Mouse (Mus musculus) myocyte (in vitro differentiated cells): ENCODE data around the gene Fgf12. TPM values are rescaled to one million over a fixed set of nuclear protein-coding genes. Genes with fewer than 3 reads are reported as not detected.

ENCODE experiments used
- H3K27me3 ChIP-seq: one replicate; pipeline ENCODE4 v1.6.1; 2011; ENCODE audit not compliant: control insufficient read depth, insufficient read depth, insufficient read length
- H3K36me3 ChIP-seq: one replicate; pipeline ENCODE4 v1.6.1; 2011; ENCODE audit not compliant: control insufficient read depth, insufficient read depth
- H3K4me2 ChIP-seq: one replicate; pipeline ENCODE4 v1.6.1; 2011; ENCODE audit warnings: low read depth, control low read depth
- H3K4me3 ChIP-seq: one replicate; pipeline ENCODE4 v1.5.1; 2011; ENCODE audit warnings: mild to moderate bottlenecking, control low read depth, moderate library complexity
- H3K79me2 ChIP-seq: one replicate; pipeline ENCODE4 v1.6.1; 2011; ENCODE audit not compliant: control insufficient read depth, insufficient read depth
- H3ac ChIP-seq: one replicate; pipeline ENCODE4 v1.6.1; 2011; ENCODE audit not compliant: control insufficient read depth, insufficient read length
- CEBPB ChIP-seq: IDR thresholded peaks from 2 replicates; pipeline ENCODE4 v1.6.1; 2011; ENCODE audit warnings: mild to moderate bottlenecking, moderate library complexity; ENCODE audit not compliant: poor library complexity, insufficient read depth, severe bottlenecking
- E2F4 ChIP-seq: IDR thresholded peaks from one replicate; pipeline ENCODE4 v1.6.1; 2011; ENCODE audit warnings: mild to moderate bottlenecking, control low read depth, moderate library complexity; ENCODE audit not compliant: insufficient read depth
- MAX ChIP-seq: IDR thresholded peaks from one replicate; pipeline ENCODE4 v1.6.1; 2011; ENCODE audit warnings: low read depth, mild to moderate bottlenecking, control low read depth
- MYOD1 ChIP-seq, 3 experiments: IDR thresholded peaks; one replicate each; pipeline ENCODE4 v1.6.1; 2011; ENCODE audit warnings: control low read depth in 2 of 3, low read depth in 2 of 3, mild to moderate bottlenecking in 2 of 3, moderate library complexity in 1 of 3; ENCODE audit not compliant: insufficient read length in 2 of 3, control insufficient read depth in 1 of 3
- MYOG ChIP-seq, 3 experiments: IDR thresholded peaks; one replicate each; pipeline ENCODE4 v1.6.1; 2011; ENCODE audit warnings: control low read depth in 2 of 3, low read depth in 2 of 3, mild to moderate bottlenecking in 2 of 3; ENCODE audit not compliant: insufficient read length in 2 of 3, control insufficient read depth in 1 of 3, insufficient read depth in 1 of 3
- POLR2A ChIP-seq: IDR thresholded peaks from one replicate; pipeline ENCODE4 v1.6.1; 2011; ENCODE audit warnings: low read depth, mild to moderate bottlenecking, control low read depth, moderate library complexity; ENCODE audit not compliant: insufficient read length
- POLR2AphosphoS2 ChIP-seq: IDR thresholded peaks from one replicate; pipeline ENCODE4 v1.6.1; 2011; ENCODE audit warnings: low read depth, control low read depth; ENCODE audit not compliant: insufficient read length
- REST ChIP-seq: IDR thresholded peaks from one replicate; pipeline ENCODE4 v1.6.1; 2011; ENCODE audit warnings: mild to moderate bottlenecking, control low read depth, moderate library complexity; ENCODE audit not compliant: insufficient read depth, insufficient read length
- SRF ChIP-seq: IDR thresholded peaks from one replicate; pipeline ENCODE4 v1.6.1; 2011; ENCODE audit warnings: low read depth; ENCODE audit not compliant: control insufficient read depth, insufficient read length
- TCF12 ChIP-seq: IDR thresholded peaks from one replicate; pipeline ENCODE4 v1.6.1; 2011; ENCODE audit warnings: mild to moderate bottlenecking, control low read depth; ENCODE audit not compliant: poor library complexity, insufficient read depth, severe bottlenecking
- TCF3 ChIP-seq: IDR thresholded peaks from one replicate; pipeline ENCODE4 v1.6.1; 2011; ENCODE audit warnings: low read depth, control low read depth; ENCODE audit not compliant: insufficient read length
- USF1 ChIP-seq: IDR thresholded peaks from one replicate; pipeline ENCODE4 v1.6.1; 2011; ENCODE audit warnings: low read depth, mild to moderate bottlenecking, control low read depth, moderate library complexity
- polyA plus RNA-seq: library from polyadenylated mRNA; unstranded; fragments of >200 nt; fragmentation: generic; extraction: Trizol; gene quantifications from one replicate; pipeline ENCODE4 v1.2.1, GENCODE M21; 2012; ENCODE audit warnings: missing spikeins

Gene Fgf12
- polyA plus RNA-seq, 1 experiment, result not detected

DNA sequence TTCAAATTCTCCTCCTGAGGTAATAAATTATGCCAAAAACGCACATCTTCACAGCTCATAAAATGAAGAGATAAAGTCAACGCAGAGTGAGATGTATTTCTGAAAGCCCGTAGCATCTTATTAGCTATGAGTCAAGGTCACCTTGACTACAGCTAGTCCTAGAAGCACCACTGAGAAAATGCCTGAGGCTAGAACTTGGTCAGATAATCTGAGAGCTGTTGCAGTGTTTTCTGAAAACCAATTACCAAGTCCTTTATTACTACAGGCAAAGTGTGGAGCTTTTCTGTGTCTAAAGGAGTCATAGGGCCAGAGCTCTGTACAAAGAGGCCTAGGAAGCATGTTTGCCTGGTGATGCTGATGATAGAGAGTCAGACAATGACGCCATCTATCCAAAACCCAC is 498.6 kb downstream of the Fgf12 start:
- Histone ChIP-seq H3K4me3 (no peak overlapping the region), H3ac (no peak overlapping the region), H3K36me3 (no peaks in the 10 kb centered on the region), H3K27me3 (no peaks in the 10 kb centered on the region), H3K79me2 (no peaks in the 10 kb centered on the region), H3K4me2 (no peak overlapping the region)
- no peak for TF ChIP-seq POLR2A
- TF ChIP-seq MAX, result no peak
- no peak for TF ChIP-seq REST
- no peak for TF ChIP-seq CEBPB
- no peak for TF ChIP-seq POLR2AphosphoS2
- no peak for TF ChIP-seq MYOG (IDR thresholded peaks at IDR 0.05; ENCODE audit: control insufficient read depth in 1 of 3, insufficient read depth in 1 of 3, insufficient read length in 2 of 3, low read depth in 2 of 3)
- TF ChIP-seq E2F4, result no peak
- TF ChIP-seq USF1, result no peak
- TF ChIP-seq TCF12, result no peak
- TF ChIP-seq MYOD1 (IDR thresholded peaks at IDR 0.05; ENCODE audit: control insufficient read depth in 1 of 3, insufficient read length in 2 of 3, low read depth in 2 of 3), result no peak
- TF ChIP-seq TCF3, result no peak
- no peak for TF ChIP-seq SRF

GRCm38 (mm10) chr16:28251930-28252329 is 500.9 kb downstream of the Fgf12 start:
- TF ChIP-seq USF1 (no peak), TCF12 (no peak)
- no peak overlapping the region for H3ac ChIP-seq
- no peaks in the 10 kb centered on the region for H3K36me3 ChIP-seq
- H3K79me2 ChIP-seq, result no peaks in the 10 kb centered on the region
- H3K4me3 ChIP-seq, result no peak overlapping the region
- no peaks in the 10 kb centered on the region for H3K27me3 ChIP-seq
- no peak overlapping the region for H3K4me2 ChIP-seq

DNA sequence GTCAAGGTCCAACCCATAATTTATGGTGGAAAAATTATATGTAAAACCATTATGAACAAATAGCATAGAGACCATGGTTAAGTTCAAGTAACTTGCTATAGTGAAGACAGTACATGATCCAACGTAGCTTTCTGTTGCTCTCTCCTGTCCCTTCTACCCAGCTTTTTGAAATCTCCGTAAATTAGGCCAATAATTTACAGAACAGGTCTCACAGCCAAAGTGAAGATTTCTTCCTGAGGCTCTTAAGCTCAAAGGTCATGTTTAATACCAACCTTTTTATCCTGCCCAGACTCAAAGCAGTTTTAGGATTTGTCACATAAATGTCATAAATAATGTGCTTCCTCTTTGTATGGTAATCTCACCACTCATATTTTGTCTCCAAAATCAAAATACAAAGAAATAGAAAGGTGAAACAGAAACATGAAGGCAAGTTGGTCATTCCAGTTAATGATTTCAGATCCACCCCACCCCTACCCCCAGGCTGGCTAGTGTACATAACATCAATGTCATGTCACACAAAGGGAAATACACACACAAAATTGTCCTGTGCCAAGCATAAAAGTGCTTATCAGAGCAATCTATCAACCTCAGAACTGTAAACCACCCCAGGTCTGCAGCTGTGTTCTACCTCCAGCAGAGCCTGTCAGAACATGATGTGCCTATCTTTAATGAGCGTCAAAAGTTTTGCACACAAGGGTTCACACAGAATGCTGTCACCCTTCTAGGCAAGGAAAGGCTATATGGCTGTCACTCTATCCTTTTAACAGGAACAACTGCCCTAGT is 509.8 kb downstream of the Fgf12 start:
- Histone ChIP-seq H3K4me3 (no peak overlapping the region), H3K36me3 (no peaks in the 10 kb centered on the region), H3K4me2 (no peak overlapping the region), H3K79me2 (no peaks in the 10 kb centered on the region), H3K27me3 (no peaks in the 10 kb centered on the region), H3ac (no peak overlapping the region)
- TF ChIP-seq REST (no peak), CEBPB (no peak), MAX (no peak)

- no peaks in the 10 kb centered on the region for H3K27me3 ChIP-seq
- H3ac ChIP-seq, result no peak overlapping the region
- no peak overlapping the region for H3K4me3 ChIP-seq
- H3K36me3 ChIP-seq, result no peaks in the 10 kb centered on the region
- H3K79me2 ChIP-seq, result no peaks in the 10 kb centered on the region
- TF ChIP-seq MAX (no peak), REST (no peak), MYOD1 (IDR thresholded peaks at IDR 0.05; ENCODE audit: control insufficient read depth in 1 of 3, insufficient read length in 2 of 3, low read depth in 2 of 3) (no peak), E2F4 (no peak), TCF3 (no peak), CEBPB (no peak), TCF12 (no peak), POLR2AphosphoS2 (no peak), SRF (no peak), MYOG (IDR thresholded peaks at IDR 0.05; ENCODE audit: control insufficient read depth in 1 of 3, insufficient read depth in 1 of 3, insufficient read length in 2 of 3, low read depth in 2 of 3) (no peak)
- H3K4me2 ChIP-seq, result no peak overlapping the region
Measured at GRCm38 (mm10) chr16:28239382-28239781, 513.5 kb downstream of the Fgf12 start.

DNA sequence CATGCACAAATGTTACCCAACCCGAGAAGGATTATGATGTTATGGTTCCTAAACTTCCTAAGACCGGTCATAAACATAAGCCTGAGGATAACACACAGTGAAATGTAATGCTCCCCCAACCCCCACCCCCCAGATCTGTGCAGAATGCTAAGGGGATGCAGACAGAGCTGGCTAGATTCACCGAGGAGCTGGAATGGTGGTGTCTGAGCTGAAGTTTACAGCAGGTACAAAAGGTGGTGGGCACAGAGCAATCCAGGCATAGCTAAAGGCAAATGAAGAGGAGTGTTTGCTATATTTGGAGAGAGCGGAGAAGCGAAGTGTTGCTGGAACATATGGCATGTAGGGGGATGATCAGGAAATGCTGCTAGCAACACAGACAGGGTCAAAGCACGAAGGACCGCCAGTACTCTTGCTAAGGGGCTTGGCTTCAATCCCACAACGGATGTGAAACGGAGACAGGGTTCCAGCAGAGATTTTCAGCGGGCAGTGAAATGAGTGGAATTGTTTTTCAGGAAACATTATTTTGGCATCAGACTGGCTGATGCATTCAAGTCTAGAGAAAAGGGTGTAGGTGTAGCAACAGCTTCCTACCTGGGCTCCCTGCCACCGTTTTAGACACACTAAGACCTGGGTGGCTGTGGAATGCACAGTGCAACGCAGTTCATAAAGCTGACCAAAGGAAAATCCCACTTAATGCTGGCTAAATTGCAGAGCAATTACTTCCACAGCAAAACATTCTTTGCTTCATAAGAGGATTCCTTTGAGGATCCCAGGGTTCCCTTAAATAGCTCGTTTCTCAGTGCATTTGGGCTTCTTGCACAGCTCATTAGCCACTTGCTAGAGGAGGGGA is 514.6 kb downstream of the Fgf12 start:
- Histone ChIP-seq H3K4me3 (no peak overlapping the region), H3ac (no peak overlapping the region), H3K27me3 (no peaks in the 10 kb centered on the region), H3K4me2 (no peak overlapping the region), H3K36me3 (no peaks in the 10 kb centered on the region), H3K79me2 (no peaks in the 10 kb centered on the region)
- TF ChIP-seq CEBPB, result no peak
- TF ChIP-seq USF1, result no peak
- TF ChIP-seq TCF3, result no peak
- no peak for TF ChIP-seq POLR2A
- no peak for TF ChIP-seq E2F4
- TF ChIP-seq SRF, result no peak
- no peak for TF ChIP-seq REST
- TF ChIP-seq MYOD1 (IDR thresholded peaks at IDR 0.05; ENCODE audit: control insufficient read depth in 1 of 3, insufficient read length in 2 of 3, low read depth in 2 of 3), result no peak
- no peak for TF ChIP-seq MAX
- no peak for TF ChIP-seq POLR2AphosphoS2
- TF ChIP-seq MYOG (IDR thresholded peaks at IDR 0.05; ENCODE audit: control insufficient read depth in 1 of 3, insufficient read depth in 1 of 3, insufficient read length in 2 of 3, low read depth in 2 of 3), result no peak
- no peak for TF ChIP-seq TCF12
